Mouse (Mus musculus) bone marrow, adult 2 months (tissue): ENCODE results near the gene Gpx5.

Experiments used
- CTCF ChIP-seq: fragments of 200-500 bp; IDR thresholded peaks from 2 replicates; pipeline ENCODE4 v1.5.1; 2011; ENCODE audit warnings: low read length, control low read depth; ENCODE audit not compliant: control insufficient read depth, insufficient read depth
- POLR2A ChIP-seq: fragments of 200-500 bp; IDR thresholded peaks from 2 replicates; pipeline ENCODE4 v1.6.1; 2011; ENCODE audit warnings: low read depth, mild to moderate bottlenecking, control low read depth, low read length, borderline replicate concordance; ENCODE audit not compliant: control insufficient read depth

GRCm38 (mm10) chr13:21320262-21320661 is 27.7 kb upstream of the Gpx5 start:
- TF ChIP-seq CTCF (no peak), POLR2A (no peak)
